Mouse (Mus musculus) kidney, adult 11 months (tissue): ENCODE measurements around the gene Gnb1.
"Not testable (repeated sequence)": the region's sequence is repeated elsewhere in the genome, so short reads cannot be mapped to it uniquely, and the experiment has no call there.

ENCODE experiments used
- DNase-seq: peaks from one replicate; pipeline ENCODE4 v3.0.0; 2022

Gnb1 gene

GRCm38 (mm10) chr4:155554880-155555279 lies 63.7 kb downstream of the Gnb1 start:
- no peak for DNase-seq

GRCm38 (mm10) chr4:155555464-155555863 lies 64.3 kb downstream of the Gnb1 start:
- no peak for DNase-seq

GRCm38 (mm10) chr4:155559454-155559853 lies 68.3 kb downstream of the Gnb1 start:
- no peak for DNase-seq

- DNase-seq: peak; percentile 70
Observed at GRCm38 (mm10) chr4:155560932-155561331, 69.8 kb downstream of the Gnb1 start.

- no peak for DNase-seq
Observed at GRCm38 (mm10) chr4:155561661-155562442, 70.7 kb downstream of the Gnb1 start, which contains the start of gene Nadk. Nadk (plus strand) TSS chr4:155562378.

- peak; percentile 70 for DNase-seq
Observed at GRCm38 (mm10) chr4:155562725-155563399, 71.7 kb downstream of the Gnb1 start.

GRCm38 (mm10) chr4:155563400-155564231 lies 72.5 kb downstream of the Gnb1 start:
- peak; percentile 97 for DNase-seq

DNA sequence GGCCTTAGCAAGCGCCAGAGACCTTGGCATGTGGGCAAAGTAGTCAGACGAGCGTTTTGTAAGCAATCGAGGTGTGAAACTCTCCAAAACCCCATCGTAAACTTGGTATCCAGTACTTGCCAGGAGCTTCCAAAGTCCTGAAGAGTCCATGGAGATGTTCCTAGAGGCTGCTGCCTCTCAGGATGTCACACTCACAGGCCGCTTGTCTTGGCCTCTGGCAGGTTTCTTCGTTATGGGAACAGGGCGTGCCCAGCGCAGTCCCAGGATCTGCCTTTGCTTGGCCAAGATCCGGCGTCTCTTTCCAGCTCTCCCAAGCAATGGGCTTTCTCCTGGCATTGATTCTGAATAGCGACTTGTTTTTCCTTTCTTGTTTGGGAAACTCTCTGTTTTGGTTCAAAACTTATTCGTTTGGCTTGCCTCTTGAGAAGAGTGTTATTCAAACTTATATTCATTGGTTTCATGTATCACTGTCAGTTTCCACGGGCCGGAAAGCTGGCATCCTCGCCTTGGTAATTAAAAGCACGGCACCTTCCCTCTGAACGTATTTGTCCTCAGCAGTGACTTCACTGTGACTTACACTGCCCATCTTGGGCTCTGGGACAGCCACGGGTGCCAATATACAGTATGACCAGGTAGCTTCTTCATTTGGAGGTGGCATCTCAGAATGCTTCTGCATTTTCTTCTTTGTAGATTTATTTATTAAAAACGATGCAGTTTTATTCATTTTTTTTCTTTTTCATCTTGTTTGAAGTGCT lies 73.3 kb downstream of the Gnb1 start:
- DNase-seq: peak; percentile 53

DNA sequence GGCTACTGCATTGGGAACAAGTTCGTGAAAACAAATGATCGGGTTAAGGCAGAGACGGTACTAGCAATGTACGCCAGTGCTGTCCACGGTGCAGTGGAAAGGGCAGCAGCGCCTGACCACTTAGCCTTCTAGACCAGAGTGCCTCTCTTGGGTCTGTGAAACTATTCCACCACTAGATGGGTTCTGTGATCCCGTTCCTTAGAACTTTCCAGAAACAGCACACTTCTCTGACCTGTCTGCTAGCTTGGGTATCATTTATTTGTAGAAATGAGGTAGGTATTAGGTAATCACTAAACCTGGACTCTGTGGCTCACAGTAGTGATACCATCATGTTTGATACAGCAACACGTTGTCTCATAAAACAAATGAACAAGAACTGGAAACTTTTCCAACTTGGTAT lies 75.4 kb downstream of the Gnb1 start:
- DNase-seq: peak; percentile 48

- DNase-seq: no peak
Observed at GRCm38 (mm10) chr4:155568170-155568569, 77.0 kb downstream of the Gnb1 start.

DNA sequence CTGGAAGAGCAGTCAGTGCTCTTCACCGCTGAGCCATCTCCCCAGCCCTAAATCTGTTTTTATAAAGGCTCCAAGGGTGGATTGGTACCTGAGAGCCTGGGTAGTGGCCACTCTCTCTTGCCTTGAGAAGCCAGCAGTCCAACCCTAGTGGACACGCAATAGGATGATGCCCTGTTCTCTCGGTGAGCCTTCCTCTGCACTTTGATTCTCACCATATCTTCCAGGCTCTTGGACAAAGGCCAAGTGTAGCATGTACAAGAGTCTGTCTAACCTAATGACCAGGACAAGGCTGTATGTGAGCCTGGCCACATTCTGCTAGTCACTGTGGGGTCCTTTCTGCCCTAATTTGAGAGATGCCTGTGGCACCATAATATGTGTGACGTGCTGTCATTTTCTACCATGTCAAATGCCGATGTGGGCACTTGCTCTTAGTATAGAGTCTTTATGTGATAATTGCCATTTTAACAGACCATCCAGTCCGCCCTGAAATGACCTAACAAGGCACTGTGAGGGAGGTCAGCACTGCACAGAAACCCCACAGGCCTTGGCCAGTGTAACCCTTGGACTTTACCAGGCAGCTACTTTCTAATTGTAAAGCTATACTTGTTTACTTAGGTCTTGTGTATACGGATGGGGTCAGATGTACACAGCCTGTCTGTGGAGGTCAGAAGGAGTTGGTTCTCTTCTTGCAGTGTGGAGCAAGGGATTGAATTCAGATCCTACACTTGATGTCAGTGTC lies 77.6 kb downstream of the Gnb1 start:
- DNase-seq: no peak

- no peak for DNase-seq
Observed at GRCm38 (mm10) chr4:155569818-155570217, 78.7 kb downstream of the Gnb1 start.

DNA sequence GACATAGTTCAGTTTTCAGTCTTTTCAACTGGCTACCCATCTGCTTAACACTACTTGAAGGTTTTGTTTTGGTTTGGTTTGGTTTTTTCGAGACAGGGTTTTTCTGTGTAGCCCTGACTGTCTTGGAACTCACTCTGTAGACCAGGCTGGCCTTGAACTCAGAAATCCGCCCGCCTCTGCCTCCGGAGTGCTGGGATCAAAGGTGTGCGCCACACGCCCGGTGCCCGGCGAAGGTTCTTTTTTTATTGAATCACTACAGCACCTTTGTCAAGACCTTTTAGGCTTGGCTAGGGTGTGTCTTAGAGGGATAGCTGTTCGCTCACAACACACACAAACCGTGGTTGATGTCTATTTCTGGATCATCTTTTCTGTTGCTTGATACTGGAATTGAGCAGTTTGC lies 79.2 kb downstream of the Gnb1 start:
- not testable (repeated sequence) for DNase-seq

DNA sequence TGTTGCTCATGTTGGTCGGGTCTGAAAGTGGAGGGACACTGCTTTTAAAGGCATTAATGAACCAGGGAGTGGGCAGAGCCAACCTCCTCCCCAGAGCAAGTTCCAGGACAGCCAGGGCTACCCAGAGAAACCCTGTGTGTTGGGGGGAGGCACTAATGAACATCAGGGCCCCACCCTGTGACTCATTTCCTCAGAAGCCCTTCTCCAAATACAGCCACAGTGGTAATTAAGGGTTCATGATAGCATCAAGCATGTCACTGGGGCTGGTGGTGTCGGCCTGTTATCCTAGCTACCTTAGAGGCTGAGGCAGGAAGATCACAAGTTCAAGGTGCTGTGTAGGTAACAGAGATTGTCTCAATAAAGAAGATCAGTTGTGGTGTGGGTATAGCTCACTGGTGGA lies 80.3 kb downstream of the Gnb1 start:
- no peak for DNase-seq

- no peak for DNase-seq
Observed at GRCm38 (mm10) chr4:155573155-155573554, 82.0 kb downstream of the Gnb1 start.

- no peak for DNase-seq
Observed at GRCm38 (mm10) chr4:155573876-155574275, 82.7 kb downstream of the Gnb1 start.

GRCm38 (mm10) chr4:155574931-155575330 lies 83.8 kb downstream of the Gnb1 start:
- no peak for DNase-seq

GRCm38 (mm10) chr4:155575521-155575920 lies 84.4 kb downstream of the Gnb1 start:
- no peak for DNase-seq

- peak; percentile 58 for DNase-seq
Observed at GRCm38 (mm10) chr4:155577132-155577531, 86.0 kb downstream of the Gnb1 start.

GRCm38 (mm10) chr4:155577741-155578140 lies 86.6 kb downstream of the Gnb1 start:
- no peak for DNase-seq

- DNase-seq: peak; percentile 44
Observed at GRCm38 (mm10) chr4:155578336-155579125, 87.4 kb downstream of the Gnb1 start.
